Mouse (Mus musculus) liver, embryonic 15.5 days (tissue): ENCODE data around the gene Myo9b. TPM values are rescaled to one million over a fixed set of nuclear protein-coding genes. Genes with fewer than 3 reads are reported as not detected.
A peak's percentile ranks its signal among the peaks of the same experiment; 100 is the strongest.
"Not testable (repeated sequence)": the region's sequence is repeated elsewhere in the genome, so short reads cannot be mapped to it uniquely, and the experiment has no call there.

ENCODE experiments used
- ATAC-seq: fragments of 200-750 bp; cut with Nextera tagmentation; 2 replicates; pipeline ENCODE4 v1.8.0; 2017; ENCODE audit warnings: moderate number of reproducible peaks, mild to moderate bottlenecking, moderate library complexity; ENCODE audit not compliant: insufficient read depth
- H3K27ac ChIP-seq: fragments of 300-500 bp; sonication (generic); replicated peaks from 2 replicates; pipeline ENCODE4 v1.5.1; 2015; ENCODE audit warnings: mild to moderate bottlenecking, inconsistent platforms
- H3K27me3 ChIP-seq: fragments of 300-500 bp; sonication (generic); 2 replicates; pipeline ENCODE4 v1.6.1; 2015; ENCODE audit warnings: mild to moderate bottlenecking, inconsistent platforms
- H3K36me3 ChIP-seq: fragments of 300-500 bp; sonication (generic); replicated peaks from 2 replicates; pipeline ENCODE4 v1.6.1; 2015; ENCODE audit warnings: moderate library complexity, mild to moderate bottlenecking, inconsistent platforms
- H3K4me1 ChIP-seq: fragments of 300-500 bp; sonication (generic); replicated peaks from 2 replicates; pipeline ENCODE4 v1.6.1; 2015; ENCODE audit warnings: inconsistent platforms
- H3K4me2 ChIP-seq: fragments of 300-500 bp; sonication (generic); 2 replicates; pipeline ENCODE4 v1.6.1; 2015; ENCODE audit warnings: moderate library complexity, mild to moderate bottlenecking, inconsistent platforms
- H3K4me3 ChIP-seq: fragments of 300-500 bp; sonication (generic); replicated peaks from 2 replicates; pipeline ENCODE4 v1.5.1; 2015; ENCODE audit warnings: mild to moderate bottlenecking, inconsistent platforms
- H3K9ac ChIP-seq: fragments of 300-500 bp; sonication (generic); 2 replicates; pipeline ENCODE4 v1.6.1; 2015; ENCODE audit warnings: moderate library complexity, mild to moderate bottlenecking, inconsistent platforms
- H3K9me3 ChIP-seq: fragments of 300-500 bp; sonication (generic); replicated peaks from 2 replicates; pipeline ENCODE4 v1.6.1; 2016; ENCODE audit warnings: inconsistent platforms
- WGBS: fragments of 180-500 bp; shearing (Covaris S2); methylation state at CpG from one replicate; pipeline ENCODE4 v1.1.7; 2015; ENCODE audit warnings: mixed read lengths; ENCODE audit not compliant: insufficient replicate concordance; 5-methylcytosine and 5-hydroxymethylcytosine counted together
- polyA plus RNA-seq: library from polyadenylated mRNA; unstranded; fragments of >200 nt; fragmentation: Nextera tagmentation; extraction: Ambion mirVana; gene quantifications from 2 replicates; pipeline ENCODE4 v1.2.1, GENCODE M21; 2015

Myo9b gene
- polyA plus RNA-seq, 1 experiment from 2014 or later = 7.3 TPM

- Histone ChIP-seq H3K4me1 (peaks cover 44% of the 10 kb centered on the region), H3K36me3 (no peaks in the 10 kb centered on the region), H3K9me3 (no peaks in the 10 kb centered on the region), H3K4me2 (no peak overlapping the region), H3K9ac (no peak overlapping the region), H3K27ac (no peak overlapping the region), H3K4me3 (no peak overlapping the region), H3K27me3 (no peaks in the 10 kb centered on the region)
- no peak for ATAC-seq
- WGBS = 87% methylated on average over 3 of the region's 3 CpGs
Measured at GRCm38 (mm10) chr8:71276166-71276565, 3.7 kb downstream of the Myo9b start.

GRCm38 (mm10) chr8:71279409-71279808 is 6.9 kb downstream of the Myo9b start:
- H3K4me2 ChIP-seq, ATAC-seq, H3K27me3 ChIP-seq, H3K9me3 ChIP-seq, H3K27ac ChIP-seq, H3K36me3 ChIP-seq, H3K4me3 ChIP-seq, H3K9ac ChIP-seq: not testable (repeated sequence)
- H3K4me1 ChIP-seq = peaks cover 31% of the 10 kb centered on the region
- 74% methylated on average over 1 of the region's 1 CpGs for WGBS

GRCm38 (mm10) chr8:71281731-71282130 is 9.2 kb downstream of the Myo9b start:
- H3K27ac ChIP-seq, H3K4me3 ChIP-seq: not testable (repeated sequence)

GRCm38 (mm10) chr8:71282621-71283020 is 10.1 kb downstream of the Myo9b start:
- H3K4me2 ChIP-seq = no peak overlapping the region
- no peaks in the 10 kb centered on the region for H3K36me3 ChIP-seq
- no peak for ATAC-seq
- no peak overlapping the region for H3K4me3 ChIP-seq
- WGBS = 62% methylated on average over 5 of the region's 5 CpGs
- H3K9ac ChIP-seq = no peak overlapping the region
- no peaks in the 10 kb centered on the region for H3K9me3 ChIP-seq
- no peaks in the 10 kb centered on the region for H3K27me3 ChIP-seq
- peaks cover 27% of the 10 kb centered on the region for H3K4me1 ChIP-seq
- H3K27ac ChIP-seq = no peak overlapping the region

More at GRCm38 (mm10) chr8:71281731-71282130, 9.2 kb downstream of the Myo9b start:
- H3K36me3 ChIP-seq, H3K9ac ChIP-seq, H3K27me3 ChIP-seq, ATAC-seq, H3K9me3 ChIP-seq, H3K4me2 ChIP-seq: not testable (repeated sequence)
- 72% methylated on average over 1 of the region's 1 CpGs for WGBS
- H3K4me1 ChIP-seq = peaks cover 24% of the 10 kb centered on the region

- not testable (repeated sequence) for H3K9me3 ChIP-seq, ATAC-seq, H3K9ac ChIP-seq, H3K4me3 ChIP-seq, H3K4me2 ChIP-seq, H3K27me3 ChIP-seq
- peaks cover 27% of the 10 kb centered on the region for H3K36me3 ChIP-seq
- 16% methylated on average over 2 of the region's 2 CpGs for WGBS
- peak overlapping the region; percentile 19; the same call in 1 of the 2 replicates for H3K27ac ChIP-seq
- peaks cover 41% of the 10 kb centered on the region for H3K4me1 ChIP-seq
Measured at GRCm38 (mm10) chr8:71286223-71286622, 13.7 kb downstream of the Myo9b start.

GRCm38 (mm10) chr8:71288441-71288949 is 16.0 kb downstream of the Myo9b start:
- ATAC-seq = no peak
- no peak overlapping the region for H3K4me3 ChIP-seq
- no peak overlapping the region for H3K27ac ChIP-seq
- H3K4me2 ChIP-seq = no peak overlapping the region
- peaks cover 39% of the 10 kb centered on the region for H3K36me3 ChIP-seq
- H3K9ac ChIP-seq = no peak overlapping the region
- peaks cover 36% of the 10 kb centered on the region for H3K4me1 ChIP-seq
- 38% methylated on average over 3 of the region's 3 CpGs for WGBS
- H3K27me3 ChIP-seq = no peaks in the 10 kb centered on the region
- H3K9me3 ChIP-seq = no peaks in the 10 kb centered on the region

GRCm38 (mm10) chr8:71289098-71289497 is 16.6 kb downstream of the Myo9b start:
- Histone ChIP-seq H3K27me3 (no peaks in the 10 kb centered on the region), H3K9me3 (no peaks in the 10 kb centered on the region), H3K4me3 (no peak overlapping the region), H3K4me1 (peaks cover 33% of the 10 kb centered on the region), H3K4me2 (no peak overlapping the region), H3K36me3 (peaks cover 39% of the 10 kb centered on the region), H3K9ac (no peak overlapping the region), H3K27ac (no peak overlapping the region)
- no peak for ATAC-seq
- 66% methylated on average over 7 of the region's 7 CpGs for WGBS

GRCm38 (mm10) chr8:71290211-71290610 is 17.7 kb downstream of the Myo9b start:
- Histone ChIP-seq H3K9ac (no peak overlapping the region), H3K4me2 (no peak overlapping the region), H3K9me3 (no peaks in the 10 kb centered on the region), H3K4me1 (peaks cover 31% of the 10 kb centered on the region), H3K4me3 (no peak overlapping the region), H3K27me3 (no peaks in the 10 kb centered on the region), H3K36me3 (peaks cover 41% of the 10 kb centered on the region), H3K27ac (no peak overlapping the region)
- 88% methylated on average over 21 of the region's 21 CpGs for WGBS
- no peak for ATAC-seq

- no peak overlapping the region for H3K27ac ChIP-seq
- H3K27me3 ChIP-seq = no peaks in the 10 kb centered on the region
- H3K9me3 ChIP-seq = no peaks in the 10 kb centered on the region
- no peak overlapping the region for H3K9ac ChIP-seq
- ATAC-seq = no peak
- 90% methylated on average over 10 of the region's 10 CpGs for WGBS
- peaks cover 25% of the 10 kb centered on the region for H3K4me1 ChIP-seq
- peaks cover 45% of the 10 kb centered on the region for H3K36me3 ChIP-seq
- H3K4me3 ChIP-seq = no peak overlapping the region
- no peak overlapping the region for H3K4me2 ChIP-seq
Measured at GRCm38 (mm10) chr8:71290911-71291310, 18.4 kb downstream of the Myo9b start.

GRCm38 (mm10) chr8:71291351-71291750 is 18.8 kb downstream of the Myo9b start:
- Histone ChIP-seq H3K27me3 (no peaks in the 10 kb centered on the region), H3K4me1 (peaks cover 25% of the 10 kb centered on the region), H3K27ac (no peak overlapping the region), H3K4me3 (no peak overlapping the region), H3K36me3 (peaks cover 45% of the 10 kb centered on the region), H3K4me2 (no peak overlapping the region), H3K9ac (no peak overlapping the region), H3K9me3 (no peaks in the 10 kb centered on the region)
- WGBS = 84% methylated on average over 6 of the region's 6 CpGs
- ATAC-seq = no peak

- H3K4me3 ChIP-seq, ATAC-seq, H3K27ac ChIP-seq, H3K4me2 ChIP-seq, H3K9ac ChIP-seq, H3K9me3 ChIP-seq, H3K27me3 ChIP-seq: not testable (repeated sequence)
- WGBS = 69% methylated on average over 3 of the region's 3 CpGs
- Histone ChIP-seq H3K36me3 (peaks cover 39% of the 10 kb centered on the region), H3K4me1 (peaks cover 23% of the 10 kb centered on the region)
Measured at GRCm38 (mm10) chr8:71293930-71294329, 21.4 kb downstream of the Myo9b start.

GRCm38 (mm10) chr8:71296188-71296621 is 23.7 kb downstream of the Myo9b start:
- Histone ChIP-seq H3K4me1 (peaks cover 28% of the 10 kb centered on the region), H3K36me3 (peaks cover 18% of the 10 kb centered on the region), H3K4me2 (no peak overlapping the region), H3K9ac (no peak overlapping the region), H3K4me3 (no peak overlapping the region), H3K27ac (peak overlapping the region; percentile 51; the same call in 1 of the 2 replicates), H3K9me3 (no peaks in the 10 kb centered on the region), H3K27me3 (no peaks in the 10 kb centered on the region)
- ATAC-seq = peak; percentile 44; the same call in 1 of the 2 replicates
- WGBS = 48% methylated on average over 2 of the region's 2 CpGs
